Mouse (Mus musculus) lung, postnatal 0 days (tissue): ENCODE measurements at regions not wholly inside any gene's neighbourhood (a gene's known extent, or its start where the extent isn't known, plus 50 kb on each side); places are given as distances from the start of the nearest gene placed in this dataset.

Experiments
- ATAC-seq: fragments of 200-750 bp; cut with Nextera tagmentation; 2 replicates; pipeline ENCODE4 v1.8.0; 2017; ENCODE audit warnings: moderate library complexity
- DNase-seq: peaks from one replicate; pipeline ENCODE4 v3.0.0-alpha.2; 2016; ENCODE audit warnings: low spot score
- H3K27ac ChIP-seq: fragments of 300-500 bp; sonication (generic); 2 replicates; pipeline ENCODE4 v1.5.1; 2014; ENCODE audit warnings: antibody characterized with exemption, mild to moderate bottlenecking, low read length, mixed read lengths
- H3K27me3 ChIP-seq: fragments of 300-500 bp; sonication (generic); replicated peaks from 2 replicates; pipeline ENCODE4 v1.6.1; 2014; ENCODE audit warnings: low read length, mixed read lengths; ENCODE audit not compliant: insufficient read depth
- H3K36me3 ChIP-seq: fragments of 300-500 bp; sonication (generic); 2 replicates; pipeline ENCODE4 v1.6.1; 2014; ENCODE audit warnings: low read length, mixed read lengths; ENCODE audit not compliant: insufficient read depth
- H3K4me1 ChIP-seq: fragments of 300-500 bp; sonication (generic); 2 replicates; pipeline ENCODE4 v1.6.1; 2014; ENCODE audit warnings: antibody characterized with exemption, low read depth, low read length, mixed read lengths; ENCODE audit not compliant: insufficient read depth
- H3K4me2 ChIP-seq: fragments of 300-500 bp; sonication (generic); replicated peaks from 2 replicates; pipeline ENCODE4 v1.6.1; 2014; ENCODE audit warnings: low read depth, mild to moderate bottlenecking, low read length, moderate library complexity, mixed read lengths
- H3K4me3 ChIP-seq: fragments of 300-500 bp; sonication (generic); 2 replicates; pipeline ENCODE4 v1.5.1; 2014; ENCODE audit warnings: low read depth, low read length
- H3K9ac ChIP-seq: fragments of 300-500 bp; sonication (generic); replicated peaks from 2 replicates; pipeline ENCODE4 v1.6.1; 2014; ENCODE audit warnings: low read depth, mild to moderate bottlenecking
- H3K9me3 ChIP-seq: fragments of 300-500 bp; sonication (generic); 2 replicates; pipeline ENCODE4 v1.6.1; 2016; ENCODE audit warnings: low read length, mixed read lengths
- CTCF ChIP-seq: IDR thresholded peaks from 2 replicates; pipeline ENCODE4 v1.5.1; 2016; ENCODE audit warnings: antibody characterized with exemption, mild to moderate bottlenecking
- EP300 ChIP-seq: IDR thresholded peaks from 2 replicates; pipeline ENCODE4 v1.6.1; 2016; ENCODE audit warnings: antibody characterized with exemption, mild to moderate bottlenecking, control low read depth
- WGBS: fragments of 180-500 bp; shearing (Covaris S2); extraction: QIAGEN DNeasy Blood & Tissue Kit; methylation state at CpG from one replicate; pipeline ENCODE4 v1.1.7; 2014; 5-methylcytosine and 5-hydroxymethylcytosine counted together

DNA sequence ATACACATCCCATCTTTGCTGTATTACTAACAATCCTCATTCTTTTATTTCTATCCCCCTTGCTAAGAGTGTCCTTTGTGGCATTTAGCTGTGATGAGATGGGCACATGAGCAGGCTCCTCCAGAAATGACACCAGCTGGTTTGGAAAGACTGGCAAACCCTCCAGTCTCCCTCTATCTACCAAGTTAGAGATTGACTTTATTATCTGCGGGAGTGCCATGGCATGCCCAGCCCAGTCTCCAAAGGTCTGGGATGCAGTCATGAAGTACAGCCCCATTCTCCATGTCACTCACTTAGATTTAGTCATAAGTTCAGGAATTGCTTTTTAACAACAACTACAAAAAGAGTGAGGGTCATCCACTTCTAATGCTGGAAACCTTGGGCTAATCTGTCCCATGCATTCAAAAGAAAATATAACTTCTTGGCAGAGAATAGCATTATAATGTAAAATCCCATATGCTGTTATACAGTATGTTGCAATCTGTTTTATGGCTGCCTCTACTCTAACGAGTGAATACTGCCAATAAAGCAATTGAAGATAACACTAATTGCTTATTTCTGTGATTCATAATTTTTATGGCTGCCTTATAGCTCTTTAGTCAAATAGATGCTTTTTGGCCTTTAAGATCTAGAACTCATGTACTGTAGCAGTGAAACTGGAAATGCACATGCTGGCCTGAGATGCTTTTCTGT, 208.6 kb upstream of the Vrk2 start:
- DNase-seq (no peak), ATAC-seq (no peak)
- TF ChIP-seq EP300 (no peak), CTCF (no peak)

DNA sequence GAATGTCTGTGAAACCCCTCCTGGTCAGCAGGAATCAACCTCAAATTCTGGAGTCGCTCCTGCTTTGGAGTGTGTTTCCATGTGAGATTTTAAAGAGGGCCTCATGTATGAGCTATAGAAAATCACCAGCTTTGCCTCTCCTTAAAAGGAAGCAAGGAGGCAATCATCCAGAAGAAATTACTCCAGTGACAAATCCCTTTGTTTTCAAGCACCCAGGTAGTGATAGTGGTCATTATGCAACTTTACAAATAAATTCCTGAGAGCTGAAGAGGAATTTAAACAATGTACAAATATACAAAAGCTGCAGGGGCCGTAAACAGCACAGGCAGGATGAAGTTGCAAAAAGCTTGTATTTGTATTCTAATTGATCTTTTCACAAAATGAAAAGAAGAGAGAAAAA, 206.5 kb upstream of the Vrk2 start:
- Histone ChIP-seq H3K4me1 (no peaks in the 10 kb centered on the region), H3K4me3 (no peak overlapping the region), H3K4me2 (no peak overlapping the region), H3K27ac (no peak overlapping the region), H3K36me3 (no peaks in the 10 kb centered on the region), H3K9ac (no peak overlapping the region), H3K27me3 (no peaks in the 10 kb centered on the region), H3K9me3 (no peaks in the 10 kb centered on the region)
- DNase-seq (no peak), ATAC-seq (no peak)
- 60% methylated on average over 2 of the region's 2 CpGs for WGBS
- TF ChIP-seq EP300 (no peak), CTCF (no peak)

More for the DNA sequence above, 208.6 kb upstream of the Vrk2 start:
- no peaks in the 10 kb centered on the region for H3K4me1 ChIP-seq
- no peaks in the 10 kb centered on the region for H3K27me3 ChIP-seq
- WGBS, result 70% methylated on average over 2 of the region's 2 CpGs
- no peak overlapping the region for H3K4me3 ChIP-seq
- H3K36me3 ChIP-seq, result no peaks in the 10 kb centered on the region
- H3K9ac ChIP-seq, result no peak overlapping the region
- no peak overlapping the region for H3K4me2 ChIP-seq
- no peak overlapping the region for H3K27ac ChIP-seq
- H3K9me3 ChIP-seq, result no peaks in the 10 kb centered on the region

DNA sequence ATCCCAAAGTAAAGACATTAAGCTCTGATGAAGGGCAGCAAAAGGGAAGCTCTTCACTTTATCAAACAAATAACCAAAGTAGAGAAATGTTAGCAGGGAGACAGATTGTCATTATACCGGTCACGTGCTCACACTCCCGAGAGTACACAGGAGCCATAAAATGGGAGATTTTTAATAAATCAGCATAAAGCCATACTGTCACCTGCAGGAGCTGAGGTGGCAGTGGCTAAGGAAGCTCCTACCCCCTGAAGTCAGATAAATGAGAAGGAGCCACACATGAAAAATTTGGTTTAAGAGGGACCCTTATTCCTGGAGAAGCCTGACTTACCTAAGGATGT, 200.8 kb upstream of the Vrk2 start:
- Histone ChIP-seq H3K4me1 (no peaks in the 10 kb centered on the region), H3K4me2 (no peak overlapping the region), H3K27ac (no peak overlapping the region), H3K4me3 (no peak overlapping the region), H3K9ac (no peak overlapping the region), H3K9me3 (no peaks in the 10 kb centered on the region), H3K36me3 (no peaks in the 10 kb centered on the region), H3K27me3 (no peaks in the 10 kb centered on the region)
- TF ChIP-seq EP300 (no peak), CTCF (no peak)
- WGBS, result 85% methylated on average over 3 of the region's 3 CpGs
- DNase-seq, result no peak
- ATAC-seq, result no peak

DNA sequence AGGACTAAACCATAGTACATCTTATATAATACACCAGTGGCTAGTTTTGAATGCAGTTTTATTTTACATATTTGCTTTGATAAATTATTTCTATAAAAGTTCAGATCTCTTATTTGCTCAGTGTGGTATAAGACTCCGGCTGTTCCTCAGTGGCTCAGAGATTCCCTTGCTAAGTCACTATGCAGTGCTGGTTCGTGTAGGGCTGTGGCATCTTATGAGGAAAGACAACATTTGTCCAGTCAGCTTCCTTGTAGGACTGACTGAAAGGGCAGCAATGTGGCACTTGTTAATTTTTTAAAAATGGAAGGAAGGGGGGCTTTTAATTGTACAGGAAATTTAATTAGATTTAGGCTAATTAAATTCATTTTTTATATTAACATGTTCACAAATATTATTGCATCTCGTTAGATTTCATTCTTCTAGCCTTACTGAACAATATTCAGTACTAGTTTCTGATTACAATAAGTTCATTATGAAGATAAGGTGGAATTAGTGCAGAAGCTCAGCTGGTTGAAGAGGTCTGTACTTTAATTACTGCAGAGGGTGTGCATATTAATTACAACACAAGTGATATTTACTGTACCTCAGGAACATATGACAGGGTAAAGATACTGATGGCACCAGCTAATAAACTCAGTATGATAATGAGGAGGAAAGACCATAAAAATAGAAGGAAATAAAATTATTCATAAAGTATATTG, 200.3 kb upstream of the Vrk2 start:
- Histone ChIP-seq H3K9ac (no peak overlapping the region), H3K4me1 (no peaks in the 10 kb centered on the region), H3K4me3 (no peak overlapping the region), H3K9me3 (no peaks in the 10 kb centered on the region), H3K27me3 (no peaks in the 10 kb centered on the region), H3K27ac (no peak overlapping the region), H3K4me2 (no peak overlapping the region), H3K36me3 (no peaks in the 10 kb centered on the region)
- no peak for DNase-seq
- ATAC-seq, result no peak
- WGBS, result 66% methylated on average over 3 of the region's 3 CpGs
- no peak for TF ChIP-seq EP300
- no peak for TF ChIP-seq CTCF

DNA sequence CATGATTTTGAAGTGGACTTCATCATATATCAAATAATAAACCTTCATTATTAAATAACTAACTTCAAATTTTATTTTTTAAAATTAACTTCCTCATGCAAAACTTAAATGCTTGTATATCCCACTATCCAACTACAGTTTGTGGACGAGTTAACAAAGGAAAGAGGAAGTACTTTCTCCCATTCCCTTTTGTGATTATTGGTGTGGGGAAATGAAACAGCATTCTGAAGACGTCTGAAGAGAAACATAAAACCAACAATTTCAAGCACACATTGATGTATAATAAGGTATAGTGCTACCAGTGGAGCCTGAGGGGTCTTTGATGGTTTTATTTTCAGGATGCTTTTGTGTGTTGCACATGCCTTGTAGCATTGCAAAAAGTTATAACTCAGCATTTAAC, 195.5 kb upstream of the Vrk2 start:
- H3K36me3 ChIP-seq, result no peaks in the 10 kb centered on the region
- H3K4me2 ChIP-seq, result no peak overlapping the region
- 35% methylated on average over 2 of the region's 2 CpGs for WGBS
- no peak for TF ChIP-seq EP300
- no peak for TF ChIP-seq CTCF
- H3K27ac ChIP-seq, result no peak overlapping the region
- DNase-seq (no peak), ATAC-seq (no peak)
- no peak overlapping the region for H3K4me3 ChIP-seq
- no peaks in the 10 kb centered on the region for H3K9me3 ChIP-seq
- no peak overlapping the region for H3K9ac ChIP-seq
- H3K4me1 ChIP-seq, result no peaks in the 10 kb centered on the region
- no peaks in the 10 kb centered on the region for H3K27me3 ChIP-seq

DNA sequence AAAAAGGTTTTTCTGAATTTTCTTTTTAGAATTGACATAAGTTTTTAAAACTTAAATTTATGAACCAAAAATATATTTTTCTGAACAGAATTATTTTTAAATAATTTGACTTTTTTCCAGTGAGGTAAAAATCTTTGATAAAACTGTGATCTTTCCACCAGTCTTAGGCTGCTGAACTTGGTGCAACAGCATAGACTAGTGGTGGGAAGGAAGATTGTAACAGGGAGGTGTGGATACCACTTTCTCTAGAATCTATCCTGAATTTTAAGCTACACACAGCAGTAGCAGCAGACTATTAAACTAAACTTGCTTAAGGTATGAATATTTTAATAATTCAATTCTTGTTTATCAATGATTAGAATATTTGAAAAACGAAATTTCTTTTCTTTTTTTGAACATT, 191.4 kb upstream of the Vrk2 start:
- ATAC-seq, result no peak
- peak; percentile 17 for DNase-seq
- no peak overlapping the region for H3K9ac ChIP-seq
- no peaks in the 10 kb centered on the region for H3K9me3 ChIP-seq
- no peaks in the 10 kb centered on the region for H3K36me3 ChIP-seq
- TF ChIP-seq CTCF, result peak; percentile 59
- TF ChIP-seq EP300, result no peak
- H3K4me1 ChIP-seq, result no peaks in the 10 kb centered on the region
- H3K4me2 ChIP-seq, result no peak overlapping the region
- WGBS, result 14% methylated on average over 1 of the region's 1 CpGs
- no peak overlapping the region for H3K27ac ChIP-seq
- no peaks in the 10 kb centered on the region for H3K27me3 ChIP-seq
- no peak overlapping the region for H3K4me3 ChIP-seq
